Mouse (Mus musculus) spleen, postnatal 10 days (tissue): ENCODE results near the gene 4930444G20Rik.
"Not testable (repeated sequence)": the region's sequence is repeated elsewhere in the genome, so short reads cannot be mapped to it uniquely, and the experiment has no call there.

Source experiments
- DNase-seq, 2 experiments: peaks; one replicate each; pipeline ENCODE4 v3.0.0; 2021 to 2022; ENCODE audit warnings: low spot score in 2 of 2

Gene 4930444G20Rik

GRCm38 (mm10) chr10:22067979-22068378 is at the start of gene 4930444G20Rik:
Gene 4930444G20Rik, minus strand, starts transcription at chr10:22068079.
- DNase-seq: not testable (repeated sequence)

GRCm38 (mm10) chr10:22074531-22074930 is 6.7 kb upstream of the 4930444G20Rik start:
- no peak for DNase-seq

DNA sequence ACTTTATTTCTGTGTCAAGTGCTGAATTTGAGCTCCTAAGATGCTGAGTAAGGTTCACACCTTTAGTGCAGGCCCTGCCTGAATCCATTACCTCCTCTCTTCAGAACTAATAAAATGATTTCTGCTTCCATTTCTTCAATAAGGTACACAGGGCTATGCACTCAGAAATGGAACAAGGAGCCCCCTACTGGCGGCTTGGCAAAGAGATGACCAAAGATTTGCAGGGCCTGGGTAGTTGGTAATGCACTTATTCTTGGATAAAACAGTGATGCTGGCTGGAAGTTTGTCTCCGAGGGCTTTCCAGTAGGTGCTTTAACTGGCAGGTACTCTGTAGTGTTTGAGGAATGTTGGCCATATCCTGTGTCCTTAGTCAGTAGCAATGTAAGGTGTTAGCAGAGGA is 4.9 kb upstream of the 4930444G20Rik start:
- peak in 1 of 2 experiments; percentile 28 for DNase-seq

DNA sequence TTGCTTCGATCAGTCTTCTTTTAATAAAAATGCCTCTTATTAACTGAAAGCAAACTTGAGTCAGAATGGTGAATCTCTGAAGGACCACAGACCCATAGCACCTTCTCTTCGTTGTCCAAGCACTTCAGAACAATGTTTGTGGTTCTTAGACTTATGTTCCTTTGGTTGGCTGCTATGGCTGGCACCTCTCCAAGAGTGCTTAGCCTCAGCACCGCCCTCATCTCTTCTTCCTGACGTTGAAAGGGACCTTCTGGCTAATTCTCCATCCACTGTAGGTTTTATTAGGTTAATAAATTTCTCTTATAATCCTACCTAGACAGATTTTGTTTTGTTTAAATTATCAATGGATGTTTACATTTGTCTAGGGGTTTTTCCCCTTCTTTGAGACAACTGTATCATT is 2.7 kb upstream of the 4930444G20Rik start:
- DNase-seq: no peak

- DNase-seq: no peak
These were observed 2.3 kb upstream of the 4930444G20Rik start for GRCm38 (mm10) chr10:22070168-22070567.

DNA sequence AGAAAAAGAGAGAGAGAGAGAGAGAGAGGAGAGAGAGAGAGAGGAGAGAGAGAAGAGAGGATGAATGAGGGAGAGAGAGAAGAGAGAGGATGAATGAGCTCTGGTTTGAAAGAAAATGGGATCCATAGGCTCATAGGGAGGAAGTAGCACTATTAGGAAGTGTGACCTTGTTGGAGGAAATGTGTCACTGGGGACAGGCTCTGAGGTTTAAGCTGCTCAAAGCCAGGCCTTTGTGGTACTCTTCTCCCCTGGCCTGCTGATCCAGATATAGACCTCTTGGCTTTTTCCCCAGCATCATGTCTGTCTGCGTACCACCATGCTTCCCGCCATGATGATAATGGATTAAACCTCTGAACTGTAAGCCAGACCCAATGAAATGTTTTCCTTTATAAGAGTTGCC is 8.5 kb downstream of the 4930444G20Rik start:
- DNase-seq: no peak

- no peak for DNase-seq
These were observed 8.9 kb downstream of the 4930444G20Rik start for GRCm38 (mm10) chr10:22059026-22059325.

- DNase-seq: peak; percentile 50 to 93
These were observed 9.5 kb downstream of the 4930444G20Rik start for GRCm38 (mm10) chr10:22058218-22059025.

GRCm38 (mm10) chr10:22055308-22055707 is 12.6 kb downstream of the 4930444G20Rik start:
- DNase-seq: no peak

- peak; percentile 21 to 55 for DNase-seq
These were observed 31.6 kb downstream of the 4930444G20Rik start for GRCm38 (mm10) chr10:22036256-22036655.

DNA sequence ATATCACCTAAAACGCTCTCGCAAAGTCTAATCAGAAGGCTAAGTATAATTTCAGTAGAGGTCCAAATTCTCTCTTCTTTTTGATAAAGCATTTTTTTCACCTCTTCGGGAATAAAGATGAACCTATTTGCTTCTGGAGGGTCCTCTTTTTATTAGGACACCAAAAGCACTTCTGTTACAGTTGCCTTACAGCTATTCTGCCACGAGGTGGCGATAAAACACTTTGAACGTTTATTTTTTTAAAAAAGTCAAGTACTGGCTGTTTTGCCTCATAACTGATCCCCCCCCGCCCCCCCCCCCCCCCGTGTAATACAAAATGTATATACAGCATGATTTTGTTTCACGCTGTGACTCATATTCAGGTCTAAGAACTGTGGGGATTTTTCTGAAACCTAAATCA is 33.6 kb downstream of the 4930444G20Rik start:
- DNase-seq: peak in 1 of 2 experiments; percentile 27

DNA sequence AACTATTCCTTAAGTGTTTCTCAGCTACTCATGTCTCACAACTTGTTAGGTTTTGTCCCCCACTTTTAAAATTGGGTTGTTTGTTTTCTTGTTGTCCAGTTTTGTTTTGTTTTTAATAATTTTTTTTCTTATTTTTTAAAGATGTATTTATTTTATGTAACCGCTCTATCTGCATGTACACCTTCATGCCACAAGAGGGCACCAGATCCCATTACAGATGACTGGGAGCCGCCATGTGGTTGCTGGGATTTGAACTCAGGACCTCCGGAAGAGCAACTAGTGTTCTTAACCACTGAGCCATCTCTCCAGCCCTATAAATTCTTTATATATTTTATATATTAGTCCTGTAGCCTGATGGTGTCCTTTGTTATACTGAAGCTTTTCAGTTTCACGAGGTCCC is 49.3 kb downstream of the 4930444G20Rik start:
- no peak for DNase-seq

GRCm38 (mm10) chr10:22017469-22018159 is 50.3 kb downstream of the 4930444G20Rik start:
- DNase-seq: no peak
